Mouse (Mus musculus) midbrain, embryonic 10.5 days (tissue): ENCODE data around the gene Rbm8a. TPM values are rescaled to one million over a fixed set of nuclear protein-coding genes. Genes with fewer than 3 reads are reported as not detected.

ENCODE experiments used
- DNase-seq: peaks from one replicate; pipeline ENCODE4 v3.0.0-alpha.2; 2017; ENCODE audit warnings: low spot score
- H3K27ac ChIP-seq: fragments of 300-500 bp; sonication (generic); replicated peaks from 2 replicates; pipeline ENCODE4 v1.5.1; 2016; ENCODE audit warnings: mild to moderate bottlenecking
- H3K27me3 ChIP-seq: fragments of 300-500 bp; sonication (generic); 2 replicates; pipeline ENCODE4 v1.6.1; 2016; ENCODE audit warnings: low read depth, mild to moderate bottlenecking; ENCODE audit not compliant: poor library complexity, severe bottlenecking
- H3K36me3 ChIP-seq: fragments of 300-500 bp; sonication (generic); 2 replicates; pipeline ENCODE4 v1.6.1; 2016; ENCODE audit warnings: mild to moderate bottlenecking, moderate library complexity
- H3K4me1 ChIP-seq: fragments of 300-500 bp; sonication (generic); 2 replicates; pipeline ENCODE4 v1.6.1; 2016
- H3K4me3 ChIP-seq: fragments of 300-500 bp; sonication (generic); 2 replicates; pipeline ENCODE4 v1.5.1; 2016; ENCODE audit warnings: mild to moderate bottlenecking, moderate library complexity
- H3K9me3 ChIP-seq: fragments of 300-500 bp; sonication (generic); replicated peaks from 2 replicates; pipeline ENCODE4 v1.6.1; 2016; ENCODE audit warnings: mild to moderate bottlenecking
- WGBS: fragments of 180-500 bp; shearing (Covaris S2); methylation state at CpG from one replicate; pipeline ENCODE4 v1.1.7; 2016; 5-methylcytosine and 5-hydroxymethylcytosine counted together
- polyA plus RNA-seq: library from polyadenylated mRNA; unstranded; fragments of >200 nt; fragmentation: Nextera tagmentation; extraction: Ambion mirVana; gene quantifications from 2 replicates; pipeline ENCODE4 v1.2.1, GENCODE M21; 2016

Gene Rbm8a
- polyA plus RNA-seq, 1 experiment from 2014 or later = 215 TPM

GRCm38 (mm10) chr3:96632058-96632457, 2.3 kb downstream of the Rbm8a start:
- no peak for DNase-seq
- H3K4me1 ChIP-seq = peaks cover 48% of the 10 kb centered on the region
- no peak overlapping the region for H3K4me3 ChIP-seq
- H3K27me3 ChIP-seq = no peaks in the 10 kb centered on the region
- no peak overlapping the region for H3K27ac ChIP-seq
- peaks cover 44% of the 10 kb centered on the region for H3K36me3 ChIP-seq
- H3K9me3 ChIP-seq = no peaks in the 10 kb centered on the region

- WGBS = 75% methylated on average over 1 of the region's 1 CpGs
- H3K4me3 ChIP-seq = no peak overlapping the region
- H3K36me3 ChIP-seq = peaks cover 51% of the 10 kb centered on the region
These were observed 4.3 kb downstream of the Rbm8a start for GRCm38 (mm10) chr3:96634015-96634414.

GRCm38 (mm10) chr3:96634928-96635879, 5.5 kb downstream of the Rbm8a start, which contains the start of the genes Pex11b and Gm42957:
Gene Pex11b (plus strand): TSS chr3:96635376.
Gene Gm42957 (plus strand): TSS chr3:96635474.
- H3K9me3 ChIP-seq = no peaks in the 10 kb centered on the region
- no peaks in the 10 kb centered on the region for H3K27me3 ChIP-seq
- H3K27ac ChIP-seq = peak within 1 kb of the TSS; percentile 93
- 1% methylated on average over 60 of the region's 60 CpGs for WGBS
- peaks cover 44% of the 10 kb centered on the region for H3K4me1 ChIP-seq
- H3K36me3 ChIP-seq = peaks cover 63% of the 10 kb centered on the region
- peak within 1 kb of the TSS; percentile 95 for H3K4me3 ChIP-seq
- DNase-seq = peak; percentile 82

More at GRCm38 (mm10) chr3:96634015-96634414, 4.3 kb downstream of the Rbm8a start:
- H3K4me1 ChIP-seq = peaks cover 48% of the 10 kb centered on the region
- H3K27ac ChIP-seq = no peak overlapping the region
- no peaks in the 10 kb centered on the region for H3K27me3 ChIP-seq
- DNase-seq = no peak
- H3K9me3 ChIP-seq = no peaks in the 10 kb centered on the region

DNA sequence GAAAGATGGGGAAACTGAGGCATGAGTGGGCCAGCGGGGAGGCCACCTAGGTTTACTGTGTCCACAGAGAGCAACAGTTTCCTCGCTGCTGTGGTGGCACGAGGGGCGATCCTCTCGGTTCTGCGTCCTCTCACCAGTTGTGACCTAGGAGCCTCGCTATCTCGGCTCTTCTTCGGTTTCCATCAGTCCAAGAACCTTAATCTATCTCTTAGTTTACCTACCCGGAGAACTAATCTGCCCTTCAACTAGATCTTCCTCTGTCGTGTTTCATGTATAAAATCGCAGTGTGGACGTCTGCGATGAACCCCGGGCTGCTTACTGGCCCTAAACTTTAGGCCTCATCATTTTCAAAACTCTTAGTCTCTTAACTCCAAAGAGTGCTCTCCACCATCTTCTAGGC, 6.2 kb downstream of the Rbm8a start:
- Histone ChIP-seq H3K36me3 (peaks cover 63% of the 10 kb centered on the region), H3K4me3 (peak overlapping the region; percentile 95), H3K4me1 (peaks cover 37% of the 10 kb centered on the region), H3K27me3 (no peaks in the 10 kb centered on the region), H3K9me3 (no peaks in the 10 kb centered on the region), H3K27ac (peak overlapping the region; percentile 93)
- WGBS = 13% methylated on average over 15 of the region's 15 CpGs
- no peak for DNase-seq

GRCm38 (mm10) chr3:96636448-96636847, 6.7 kb downstream of the Rbm8a start:
- 68% methylated on average over 11 of the region's 11 CpGs for WGBS
- DNase-seq = no peak
- H3K9me3 ChIP-seq = no peaks in the 10 kb centered on the region
- H3K27ac ChIP-seq = no peak overlapping the region
- H3K4me3 ChIP-seq = peak overlapping the region; percentile 95
- peaks cover 63% of the 10 kb centered on the region for H3K36me3 ChIP-seq
- H3K27me3 ChIP-seq = no peaks in the 10 kb centered on the region
- H3K4me1 ChIP-seq = peaks cover 32% of the 10 kb centered on the region

- H3K27ac ChIP-seq = no peak overlapping the region
- H3K9me3 ChIP-seq = no peaks in the 10 kb centered on the region
- 77% methylated on average over 1 of the region's 1 CpGs for WGBS
- peaks cover 31% of the 10 kb centered on the region for H3K4me1 ChIP-seq
- peak; percentile 54 for DNase-seq
- H3K27me3 ChIP-seq = no peaks in the 10 kb centered on the region
- H3K4me3 ChIP-seq = no peak overlapping the region
- H3K36me3 ChIP-seq = peaks cover 57% of the 10 kb centered on the region
These were observed 9.5 kb downstream of the Rbm8a start for GRCm38 (mm10) chr3:96639219-96639618.

GRCm38 (mm10) chr3:96645018-96645649, 15.4 kb downstream of the Rbm8a start, which contains the start of gene Itga10:
Gene Itga10 (plus strand): TSS chr3:96645584.
- DNase-seq = peak; percentile 19
- 72% methylated on average over 7 of the region's 7 CpGs for WGBS
- no peak within 1 kb of the TSS for H3K4me3 ChIP-seq

GRCm38 (mm10) chr3:96647365-96647764, 17.6 kb downstream of the Rbm8a start:
- 77% methylated on average over 3 of the region's 3 CpGs for WGBS
- H3K4me1 ChIP-seq = no peaks in the 10 kb centered on the region
- no peak for DNase-seq
- H3K4me3 ChIP-seq = no peak overlapping the region
- peaks cover 25% of the 10 kb centered on the region for H3K36me3 ChIP-seq
- H3K27ac ChIP-seq = no peak overlapping the region
- no peaks in the 10 kb centered on the region for H3K27me3 ChIP-seq
- H3K9me3 ChIP-seq = no peaks in the 10 kb centered on the region

More at GRCm38 (mm10) chr3:96645018-96645649, 15.4 kb downstream of the Rbm8a start, which contains the start of gene Itga10:
- Histone ChIP-seq H3K36me3 (peaks cover 38% of the 10 kb centered on the region), H3K27ac (no peak within 1 kb of the TSS), H3K4me1 (no peaks in the 10 kb centered on the region), H3K9me3 (no peaks in the 10 kb centered on the region), H3K27me3 (no peaks in the 10 kb centered on the region)

DNA sequence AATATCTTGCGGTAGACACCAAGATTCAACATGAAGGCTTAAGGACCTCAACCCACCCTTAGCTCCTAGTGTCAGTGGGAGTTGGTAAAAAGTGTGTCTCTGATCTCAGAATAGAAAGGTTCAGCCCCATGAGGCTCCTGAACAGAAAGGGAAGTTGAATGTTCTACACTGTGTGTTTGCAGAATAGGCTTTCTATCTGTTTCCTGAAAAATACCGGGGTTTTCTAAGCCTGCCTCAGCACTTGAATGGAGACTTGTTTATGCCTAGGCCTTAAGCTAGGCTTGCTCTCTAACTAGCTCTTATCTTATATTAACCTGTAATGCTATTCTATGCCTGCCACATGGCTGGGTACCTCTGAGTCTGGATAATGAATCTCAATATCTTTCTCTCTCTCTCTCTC, 31.2 kb downstream of the Rbm8a start:
- H3K27me3 ChIP-seq = peaks cover 4% of the 10 kb centered on the region; the same call in 1 of the 2 replicates
- H3K9me3 ChIP-seq = no peaks in the 10 kb centered on the region
- no peak overlapping the region for H3K27ac ChIP-seq
- no peak for DNase-seq
- H3K4me3 ChIP-seq = no peak overlapping the region
- H3K36me3 ChIP-seq = 0 out of 2 replicates have a peak, but pooled peaks cover 2% of the 10 kb centered on the region
- peaks cover 15% of the 10 kb centered on the region for H3K4me1 ChIP-seq
- WGBS = 84% methylated on average over 2 of the region's 2 CpGs

- DNase-seq = no peak
- 48% methylated on average over 8 of the region's 8 CpGs for WGBS
- Histone ChIP-seq H3K4me3 (peak overlapping the region; percentile 42), H3K4me1 (peaks cover 15% of the 10 kb centered on the region), H3K9me3 (no peaks in the 10 kb centered on the region), H3K27ac (peak overlapping the region; percentile 68), H3K36me3 (0 out of 2 replicates have a peak, but pooled peaks cover 2% of the 10 kb centered on the region), H3K27me3 (peaks cover 4% of the 10 kb centered on the region; the same call in 1 of the 2 replicates)
These were observed 33.1 kb downstream of the Rbm8a start for GRCm38 (mm10) chr3:96662731-96663316.

DNA sequence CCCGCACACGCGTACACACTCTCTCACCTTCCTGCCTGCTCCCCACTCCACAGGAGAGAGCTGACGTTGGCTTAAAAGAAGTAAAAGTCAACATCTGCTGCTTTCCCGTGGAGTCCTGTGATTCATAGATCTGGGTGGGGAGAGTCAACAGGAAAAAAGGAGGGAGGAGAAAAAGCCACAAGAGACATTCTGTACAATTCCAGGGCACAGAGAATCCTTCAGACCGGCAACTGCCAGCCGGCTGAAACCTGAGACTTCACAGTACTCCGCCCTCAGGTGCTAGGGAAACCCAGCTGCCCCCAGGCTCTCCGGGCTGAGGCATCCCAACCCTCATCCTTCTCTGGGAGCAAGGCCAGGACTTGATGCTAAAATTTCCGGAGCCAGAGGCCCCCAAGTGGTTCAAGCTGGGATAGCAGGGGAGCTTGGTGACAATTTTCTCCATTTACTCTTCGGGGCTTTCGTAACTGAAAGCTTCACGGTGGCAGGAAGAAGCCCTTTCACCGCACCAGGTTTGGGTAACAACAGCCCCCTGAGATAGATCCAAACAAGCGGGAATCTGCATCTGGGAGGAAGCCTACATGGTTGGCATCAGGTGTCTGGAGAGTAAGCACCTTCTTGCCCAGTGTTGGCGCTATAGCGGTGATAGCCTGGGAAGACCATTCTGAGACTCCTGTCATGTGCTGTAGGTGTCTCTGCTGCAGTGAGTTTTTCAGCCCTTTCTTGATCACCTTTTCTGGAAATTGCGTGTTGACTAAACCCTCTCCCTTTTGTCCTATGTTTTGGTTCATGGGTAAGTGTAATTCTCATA, 33.9 kb downstream of the Rbm8a start:
- peak overlapping the region; percentile 68 for H3K27ac ChIP-seq
- DNase-seq = peak; percentile 84
- peaks cover 15% of the 10 kb centered on the region for H3K4me1 ChIP-seq
- 6% methylated on average over 18 of the region's 18 CpGs for WGBS
- H3K4me3 ChIP-seq = peak overlapping the region; percentile 42
- no peaks in the 10 kb centered on the region for H3K9me3 ChIP-seq
- H3K36me3 ChIP-seq = 0 out of 2 replicates have a peak, but pooled peaks cover 2% of the 10 kb centered on the region
- peaks cover 4% of the 10 kb centered on the region; the same call in 1 of the 2 replicates for H3K27me3 ChIP-seq
